Mouse (Mus musculus) bone marrow macrophage, adult 2 months (primary cell): ENCODE measurements around the gene Prkd2.

ENCODE experiments used
- CTCF ChIP-seq: IDR thresholded peaks from 2 replicates; pipeline ENCODE4 v1.5.1; 2012; ENCODE audit warnings: low read depth, mild to moderate bottlenecking, low read length, moderate library complexity
- POLR2A ChIP-seq: IDR thresholded peaks from 2 replicates; pipeline ENCODE4 v1.6.1; 2012; ENCODE audit warnings: mild to moderate bottlenecking, low read depth, low read length, borderline replicate concordance

GRCm38 (mm10) chr7:16883162-16883561 is 40.5 kb downstream of the Prkd2 start:
- TF ChIP-seq POLR2A: no peak
- no peak for TF ChIP-seq CTCF
